Mouse (Mus musculus): ENCODE measurements at regions not wholly inside any gene's neighbourhood (a gene's known extent, or its start where the extent isn't known, plus 50 kb on each side); places are given as distances from the start of the nearest gene placed in this dataset.

DNA sequence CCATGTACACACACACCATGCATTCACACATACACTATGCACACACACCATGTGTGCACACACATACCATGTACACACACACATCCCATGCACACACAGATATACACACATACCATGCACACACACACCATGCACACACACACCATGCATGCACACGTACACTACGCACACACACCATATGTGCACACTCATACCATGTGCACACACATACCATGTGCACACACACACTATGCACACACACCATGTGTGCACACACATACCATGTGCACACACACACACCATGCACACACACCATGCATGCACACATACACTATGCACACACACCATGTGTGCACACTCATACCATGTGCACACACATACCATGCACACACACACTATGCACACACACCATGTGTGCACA is 87.1 kb upstream of the Tmem150c start:
- DNase-seq (ENCODE audit: low read depth, low spot score), result no peak

GRCm38 (mm10) chr5:100244811-100245210 is 85.2 kb upstream of the Tmem150c start:
- no peak for DNase-seq (ENCODE audit: low read depth, low spot score)

DNA sequence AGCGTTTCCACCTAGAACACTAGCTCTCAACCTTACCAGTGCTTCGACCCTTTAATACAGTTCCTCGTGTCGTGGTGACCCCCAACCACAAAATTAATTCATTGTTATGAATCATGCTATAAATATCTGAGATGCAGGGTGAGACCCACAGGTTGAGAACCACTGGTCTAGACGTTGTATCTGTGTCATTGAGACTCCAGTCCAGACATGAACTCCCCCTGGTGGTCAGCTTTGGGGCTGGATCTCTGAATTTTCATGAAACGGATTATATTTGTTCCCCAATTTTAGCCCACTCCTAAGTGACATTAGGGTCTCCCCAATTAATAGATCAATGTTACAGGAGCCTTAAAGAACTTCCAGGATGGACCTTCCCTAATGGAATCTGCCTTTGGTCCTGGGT is 81.3 kb upstream of the Tmem150c start:
- peak; percentile 42 for DNase-seq (ENCODE audit: low read depth, low spot score)

DNA sequence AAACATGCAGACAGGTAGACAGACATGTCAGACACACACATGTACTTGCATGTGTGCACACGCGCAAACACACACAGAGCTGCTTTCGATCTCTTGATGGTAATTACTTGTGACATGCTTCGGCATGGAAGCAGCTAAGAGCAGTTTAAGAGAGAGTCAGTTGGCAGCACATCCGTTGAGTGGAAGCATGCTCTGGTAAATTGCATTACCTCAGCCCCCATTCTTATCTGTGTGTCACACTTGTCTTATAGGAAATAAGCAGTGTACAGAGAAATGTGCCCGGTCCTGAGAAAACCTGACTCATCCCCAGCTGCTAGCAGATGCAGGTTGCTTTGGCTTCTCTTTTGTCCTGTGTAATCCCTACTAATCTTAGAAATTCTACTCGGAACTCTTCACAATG is 80.0 kb upstream of the Tmem150c start:
- DNase-seq (ENCODE audit: low read depth, low spot score), result no peak

DNA sequence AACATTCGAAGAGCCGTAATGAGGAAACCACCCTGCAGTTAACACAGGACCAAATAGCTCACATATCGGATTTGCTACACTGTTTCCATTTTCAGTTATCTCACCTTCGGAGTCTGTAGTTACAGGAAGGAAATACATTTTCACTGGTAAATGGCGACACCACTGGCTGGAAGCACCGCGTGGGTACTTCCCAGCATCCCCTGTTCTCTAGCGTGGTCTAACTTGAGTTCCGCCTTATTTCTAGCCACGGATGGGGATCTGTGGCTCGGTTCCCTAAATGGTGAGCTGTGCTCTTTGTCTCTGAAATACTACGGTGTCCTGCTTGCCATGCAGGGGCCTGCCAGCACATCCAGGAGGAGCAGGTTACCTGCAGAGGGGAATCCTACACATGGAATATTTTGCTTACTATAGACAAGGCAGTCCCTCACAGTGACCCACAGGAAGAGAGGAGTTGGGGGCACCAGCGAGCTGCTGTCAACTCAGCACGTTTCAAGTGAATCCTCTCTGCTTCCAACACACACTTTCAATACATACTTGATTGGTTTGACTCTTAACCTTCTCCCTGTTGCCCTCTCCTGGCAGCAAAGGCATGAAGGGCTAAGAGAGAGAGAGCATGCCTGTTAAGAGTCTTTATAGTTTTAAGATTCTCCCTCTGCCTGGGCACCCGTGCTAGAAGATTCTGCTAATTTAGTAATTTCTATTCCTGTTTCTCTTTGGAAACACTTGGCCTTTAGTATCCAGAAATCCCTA is 78.9 kb upstream of the Tmem150c start:
- DNase-seq (ENCODE audit: low read depth, low spot score), result no peak

DNA sequence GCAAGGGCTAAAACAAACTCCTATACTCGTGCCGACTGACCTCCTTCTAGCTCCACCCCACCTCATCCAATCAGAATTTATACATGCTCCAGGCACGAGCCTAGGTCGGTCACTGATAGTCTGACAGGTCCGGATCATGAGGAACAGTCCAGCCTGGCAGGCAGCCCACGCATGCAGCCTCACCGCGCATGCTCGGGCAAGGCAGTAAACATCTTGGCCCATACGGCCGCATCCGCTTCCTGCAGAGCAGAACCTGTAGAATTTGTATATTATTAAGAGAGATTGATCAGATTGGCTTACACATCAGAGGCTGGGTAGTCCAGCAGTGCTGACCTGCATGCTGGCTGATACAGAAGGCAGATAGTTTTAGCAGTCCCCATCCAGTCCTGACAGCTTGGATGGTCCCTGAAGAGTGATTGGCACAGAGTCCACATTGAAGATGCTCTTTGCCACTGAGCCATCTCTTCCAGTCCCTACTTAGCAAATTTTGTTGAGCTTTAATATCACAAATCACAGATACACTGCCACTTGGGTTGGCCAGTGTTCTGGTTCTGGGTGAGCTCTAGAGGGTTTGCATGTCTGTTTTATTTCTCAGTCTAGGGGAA is 78.2 kb upstream of the Tmem150c start:
- DNase-seq (ENCODE audit: low read depth, low spot score), result no peak

GRCm38 (mm10) chr5:100236277-100236676 is 76.7 kb upstream of the Tmem150c start:
- no peak for DNase-seq (ENCODE audit: low read depth, low spot score)

DNA sequence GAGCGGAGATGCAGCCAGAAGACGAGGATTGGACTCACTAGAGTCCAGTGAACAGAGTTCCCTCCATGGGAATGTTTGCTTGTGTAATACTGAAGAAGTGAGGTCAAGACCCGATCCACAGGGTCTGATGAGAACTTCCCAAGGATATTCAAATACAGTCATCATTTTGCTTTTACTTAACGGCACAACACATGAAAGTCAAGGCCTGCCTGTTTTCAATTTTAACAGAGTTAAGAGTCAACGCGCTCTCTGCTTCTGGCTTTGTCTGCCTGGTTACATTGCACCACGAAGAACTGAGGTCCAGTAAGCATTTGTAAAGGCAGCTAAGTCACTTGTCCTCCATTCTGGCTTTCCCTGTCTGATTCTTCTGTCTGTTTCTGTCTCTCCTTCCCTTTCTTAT is 72.5 kb upstream of the Tmem150c start:
- DNase-seq (ENCODE audit: low read depth, low spot score), result no peak

DNA sequence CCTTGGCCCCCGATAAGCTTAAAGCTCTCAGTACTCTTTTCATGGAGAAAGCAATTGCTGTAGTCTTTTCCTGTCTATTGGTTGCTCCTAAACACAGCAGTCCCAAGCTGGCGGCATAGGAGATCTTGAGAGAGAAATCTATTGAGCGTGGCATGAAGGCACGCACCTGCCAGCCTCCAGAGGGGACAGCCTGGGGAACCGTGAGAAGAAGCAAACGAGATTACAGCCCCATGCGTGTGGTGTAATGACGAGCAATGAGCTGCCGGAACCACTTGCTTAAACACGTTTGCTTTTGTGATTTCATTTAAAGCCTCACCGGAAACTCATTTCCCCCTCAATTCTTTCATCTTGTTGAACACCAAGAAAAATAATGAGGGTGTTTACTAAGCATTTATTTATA is 72.0 kb upstream of the Tmem150c start:
- DNase-seq (ENCODE audit: low read depth, low spot score), result no peak

DNA sequence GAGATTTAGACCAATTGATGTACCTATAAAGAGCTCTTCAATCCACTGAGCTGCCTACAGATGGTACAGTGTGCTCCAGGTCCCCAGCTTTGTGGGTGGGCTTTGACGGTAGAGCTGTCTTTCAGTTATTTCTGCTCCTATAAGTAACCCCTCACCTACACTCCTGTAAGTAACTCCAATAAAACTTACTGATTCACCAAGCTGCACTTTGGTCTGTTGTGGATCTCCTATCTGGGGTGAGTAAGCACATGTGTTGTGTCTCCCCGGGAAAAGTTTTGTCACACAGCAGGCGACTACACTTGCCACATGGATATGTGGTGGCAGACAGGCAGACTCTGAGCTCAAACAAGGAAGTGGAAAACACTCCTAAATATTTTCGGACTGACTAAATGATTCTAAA is 70.4 kb upstream of the Tmem150c start:
- no peak for DNase-seq (ENCODE audit: low read depth, low spot score)

GRCm38 (mm10) chr5:100227888-100228287 is 68.3 kb upstream of the Tmem150c start:
- no peak for DNase-seq (ENCODE audit: low read depth, low spot score)

- DNase-seq (ENCODE audit: low read depth, low spot score), result no peak
Measured at GRCm38 (mm10) chr5:100226571-100227235, 67.1 kb upstream of the Tmem150c start.

- DNase-seq (ENCODE audit: low read depth, low spot score), result no peak
Measured at GRCm38 (mm10) chr5:100225491-100225890, 65.9 kb upstream of the Tmem150c start.

- DNase-seq (ENCODE audit: low read depth, low spot score), result no peak
Measured at GRCm38 (mm10) chr5:100224773-100225363, 65.3 kb upstream of the Tmem150c start.

DNA sequence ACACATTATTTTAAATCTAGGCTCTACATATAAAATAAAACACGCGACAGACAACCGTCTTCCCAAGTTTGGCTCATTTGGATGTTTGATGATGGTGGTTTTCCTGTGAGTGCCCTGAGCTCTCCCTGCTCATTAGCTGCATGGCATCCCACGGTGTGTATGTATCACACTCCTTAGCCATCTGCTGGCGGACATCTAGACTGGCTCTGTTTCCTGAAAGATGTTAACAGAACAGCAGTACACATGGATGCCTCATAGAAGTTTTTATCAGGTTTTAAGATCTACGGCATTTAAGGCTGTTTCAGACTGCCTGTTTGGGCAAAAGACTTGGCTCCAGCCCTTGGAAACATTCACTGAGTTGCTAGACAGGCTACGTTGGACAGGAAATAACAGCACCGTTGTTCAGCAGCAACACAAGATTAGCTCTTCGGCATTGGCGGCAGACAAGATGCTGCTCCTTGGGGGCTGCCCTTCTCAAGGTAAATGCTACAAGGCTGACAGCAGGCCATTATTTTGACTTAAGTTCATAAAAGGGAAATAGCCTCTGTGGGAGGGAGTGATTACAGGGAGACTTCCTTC is 61.5 kb upstream of the Tmem150c start:
- no peak for DNase-seq (ENCODE audit: low read depth, low spot score)

DNA sequence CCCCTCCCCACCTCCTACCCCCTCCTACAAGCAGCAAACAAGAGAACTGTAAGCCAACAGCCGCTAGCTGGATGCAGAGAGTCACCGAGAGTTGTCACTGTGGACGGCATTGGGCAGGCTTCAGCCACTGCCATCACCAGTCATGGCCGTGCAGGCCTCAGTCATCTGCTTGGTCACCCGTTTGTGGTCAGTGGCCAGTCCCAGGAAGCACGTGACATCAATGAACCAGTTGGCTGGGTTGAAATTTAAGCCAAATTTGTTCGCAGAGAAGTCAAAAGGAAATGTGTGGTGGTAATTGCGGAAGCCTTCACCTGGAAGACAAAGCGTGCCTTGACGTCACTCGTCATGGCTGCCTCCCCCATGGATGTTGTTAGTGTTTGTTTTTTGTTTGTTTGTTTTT is 60.7 kb upstream of the Tmem150c start:
- DNase-seq (ENCODE audit: low read depth, low spot score), result no peak

GRCm38 (mm10) chr5:100218256-100218851 is 58.7 kb upstream of the Tmem150c start:
- DNase-seq (ENCODE audit: low read depth, low spot score), result no peak

DNA sequence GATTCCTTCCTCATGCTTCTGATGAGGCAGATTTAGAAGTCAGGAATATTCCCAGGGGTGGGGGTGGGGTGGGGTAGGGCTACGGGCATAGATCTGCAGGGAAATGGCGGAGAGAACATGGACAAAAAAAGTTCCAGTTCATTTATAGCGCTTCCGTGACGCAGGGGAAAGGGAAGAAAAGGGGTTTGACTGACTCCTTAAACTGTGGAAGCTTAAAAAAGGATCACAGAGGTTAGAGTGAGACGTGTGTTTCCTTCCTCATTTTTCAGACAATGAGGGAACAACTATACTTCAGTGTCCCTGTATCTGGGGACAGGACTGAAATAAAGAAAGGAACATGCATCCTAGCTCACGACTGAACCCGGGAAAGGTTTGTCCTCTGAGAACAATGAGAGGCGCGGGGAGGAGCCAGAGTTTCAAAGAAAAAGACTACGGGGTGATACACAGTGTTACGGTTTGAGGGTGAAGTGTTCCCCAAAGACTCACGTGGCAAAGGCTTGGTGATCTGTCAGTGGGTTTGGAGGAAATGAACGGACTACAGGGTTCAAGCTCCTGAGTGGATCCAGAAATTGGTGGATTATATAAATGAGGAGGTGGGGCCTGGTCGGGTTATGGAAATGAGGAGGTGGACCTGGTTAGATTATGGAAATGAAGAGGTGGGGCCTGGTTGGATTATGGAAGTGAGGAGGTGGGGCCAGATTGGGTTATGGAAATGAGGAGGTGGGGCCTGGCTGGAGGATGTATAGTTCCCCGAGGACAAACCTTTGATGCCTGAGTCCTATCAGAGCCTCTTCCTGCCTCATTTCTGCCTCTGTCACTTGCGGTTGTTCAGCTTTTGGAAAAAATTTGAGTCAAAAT is 57.8 kb upstream of the Tmem150c start:
- DNase-seq (ENCODE audit: low read depth, low spot score), result peak; percentile 6

- DNase-seq (ENCODE audit: low read depth, low spot score), result no peak
Measured at GRCm38 (mm10) chr5:100213901-100214300, 54.3 kb upstream of the Tmem150c start.

DNA sequence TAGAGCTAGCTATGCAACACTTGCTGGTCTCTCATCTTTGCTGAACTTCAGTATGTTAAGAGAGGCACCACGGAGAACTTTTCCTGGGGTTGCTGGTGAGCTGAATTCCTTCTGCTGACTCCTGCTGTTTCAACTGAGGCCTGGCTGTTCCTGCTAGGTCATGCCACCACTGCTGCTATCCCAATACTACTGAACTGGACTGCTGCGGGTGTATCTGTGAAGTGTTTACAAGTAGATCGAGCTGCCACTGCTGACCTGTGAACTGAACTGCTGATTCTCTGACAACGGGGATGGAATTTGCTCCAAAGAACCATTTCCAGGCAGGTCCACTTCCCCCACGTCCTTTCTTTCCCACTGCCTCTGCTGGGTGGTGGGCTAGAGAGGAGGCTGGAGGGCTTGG is 51.1 kb upstream of the Tmem150c start:
- no peak for DNase-seq (ENCODE audit: low read depth, low spot score)

All from CD4-positive, CD25-positive, alpha-beta regulatory T cell, adult 2 months (primary cell).